Mouse (Mus musculus): ENCODE measurements around the gene Dll4.
A peak's percentile ranks its signal among the peaks of the same experiment; 100 is the strongest.

The Dll4 gene

GRCm38 (mm10) chr2:119325568-119326143 is at the start of gene Dll4:
Gene Dll4, plus strand, starts transcription at chr2:119325784.
- peak; percentile 74 for DNase-seq

GRCm38 (mm10) chr2:119276926-119277325 is 48.7 kb upstream of the Dll4 start:
- DNase-seq: no peak

- DNase-seq: no peak
These were observed 47.8 kb upstream of the Dll4 start for GRCm38 (mm10) chr2:119277810-119278209.

GRCm38 (mm10) chr2:119281899-119282565 is 43.6 kb upstream of the Dll4 start:
- no peak for DNase-seq

GRCm38 (mm10) chr2:119287372-119287771 is 38.2 kb upstream of the Dll4 start:
- no peak for DNase-seq

- peak; percentile 98 for DNase-seq
These were observed 37.2 kb upstream of the Dll4 start, which contains the start of gene Vps18 for GRCm38 (mm10) chr2:119288270-119288882. Gene Vps18, plus strand, starts transcription at chr2:119288740.

GRCm38 (mm10) chr2:119289014-119289416 is 36.6 kb upstream of the Dll4 start:
- no peak for DNase-seq

GRCm38 (mm10) chr2:119292281-119292680 is 33.3 kb upstream of the Dll4 start:
- DNase-seq: no peak

GRCm38 (mm10) chr2:119292852-119293251 is 32.7 kb upstream of the Dll4 start:
- DNase-seq: no peak

- DNase-seq: no peak
These were observed 32.3 kb upstream of the Dll4 start for GRCm38 (mm10) chr2:119293311-119293710.

GRCm38 (mm10) chr2:119293776-119294390 is 31.7 kb upstream of the Dll4 start:
- no peak for DNase-seq

- DNase-seq: no peak
These were observed 31.2 kb upstream of the Dll4 start for GRCm38 (mm10) chr2:119294411-119294810.

GRCm38 (mm10) chr2:119296756-119297155 is 28.8 kb upstream of the Dll4 start:
- DNase-seq: no peak

- no peak for DNase-seq
These were observed 28.1 kb upstream of the Dll4 start for GRCm38 (mm10) chr2:119297506-119297905.

GRCm38 (mm10) chr2:119298330-119298729 is 27.3 kb upstream of the Dll4 start:
- peak; percentile 82 for DNase-seq

- DNase-seq: no peak
These were observed 26.7 kb upstream of the Dll4 start for GRCm38 (mm10) chr2:119298839-119299238.

GRCm38 (mm10) chr2:119299981-119300818 is 25.4 kb upstream of the Dll4 start:
- DNase-seq: peak; percentile 86

- peak; percentile 55 for DNase-seq
These were observed 24.6 kb upstream of the Dll4 start for GRCm38 (mm10) chr2:119300819-119301493.

GRCm38 (mm10) chr2:119302876-119303275 is 22.7 kb upstream of the Dll4 start:
- DNase-seq: no peak

- DNase-seq: no peak
These were observed 21.2 kb upstream of the Dll4 start for GRCm38 (mm10) chr2:119304391-119304790.

GRCm38 (mm10) chr2:119304798-119305208 is 20.8 kb upstream of the Dll4 start:
- peak; percentile 73 for DNase-seq

- peak; percentile 63 for DNase-seq
These were observed 14.0 kb upstream of the Dll4 start for GRCm38 (mm10) chr2:119311544-119311943.

All from kidney, adult 18-20 months (tissue).